Mouse (Mus musculus) lung, embryonic 14.5 days (tissue): ENCODE results near the gene Otop1. TPM values are rescaled to one million over a fixed set of nuclear protein-coding genes. Genes with fewer than 3 reads are reported as not detected.
A peak's percentile ranks its signal among the peaks of the same experiment; 100 is the strongest.

Experiments
- ATAC-seq: fragments of 200-750 bp; cut with Nextera tagmentation; 2 replicates; pipeline ENCODE4 v1.8.0; 2017; ENCODE audit warnings: mild to moderate bottlenecking, moderate TSS enrichment, moderate library complexity; ENCODE audit not compliant: insufficient read depth
- DNase-seq: peaks from one replicate; pipeline ENCODE4 v3.0.0-alpha.2; 2015
- H3K27ac ChIP-seq: fragments of 300-500 bp; sonication (generic); 2 replicates; pipeline ENCODE4 v1.5.1; 2014; ENCODE audit warnings: low read depth, mild to moderate bottlenecking, moderate library complexity
- H3K27me3 ChIP-seq: fragments of 300-500 bp; sonication (generic); 2 replicates; pipeline ENCODE4 v1.6.1; 2014; ENCODE audit warnings: low read length, control low read depth; ENCODE audit not compliant: insufficient read depth
- H3K36me3 ChIP-seq: fragments of 300-500 bp; sonication (generic); 2 replicates; pipeline ENCODE4 v1.6.1; 2014; ENCODE audit warnings: control low read depth; ENCODE audit not compliant: insufficient read depth
- H3K4me1 ChIP-seq: fragments of 300-500 bp; sonication (generic); 2 replicates; pipeline ENCODE4 v1.6.1; 2014; ENCODE audit warnings: antibody characterized with exemption, control low read depth; ENCODE audit not compliant: insufficient read depth
- H3K4me2 ChIP-seq: fragments of 300-500 bp; sonication (generic); 2 replicates; pipeline ENCODE4 v1.6.1; 2014; ENCODE audit warnings: mild to moderate bottlenecking
- H3K4me3 ChIP-seq: fragments of 300-500 bp; sonication (generic); 2 replicates; pipeline ENCODE4 v1.5.1; 2014; ENCODE audit warnings: low read depth, low read length
- H3K9ac ChIP-seq: fragments of 300-500 bp; sonication (generic); 2 replicates; pipeline ENCODE4 v1.6.1; 2014
- H3K9me3 ChIP-seq: fragments of 300-500 bp; sonication (generic); 2 replicates; pipeline ENCODE4 v1.6.1; 2016; ENCODE audit warnings: low read depth, low read length, control low read depth
- CTCF ChIP-seq: IDR thresholded peaks from 2 replicates; pipeline ENCODE4 v1.5.1; 2016; ENCODE audit warnings: antibody characterized with exemption, low read depth
- WGBS: fragments of 180-500 bp; shearing (Covaris S2); extraction: QIAGEN DNeasy Blood & Tissue Kit; methylation state at CpG from one replicate; pipeline ENCODE4 v1.1.7; 2014; 5-methylcytosine and 5-hydroxymethylcytosine counted together
- polyA plus RNA-seq: library from polyadenylated mRNA; unstranded; fragments of >200 nt; fragmentation: Nextera tagmentation; extraction: Ambion mirVana; gene quantifications from 2 replicates; pipeline ENCODE4 v1.2.1, GENCODE M21; 2014

Gene Otop1
- polyA plus RNA-seq, result 0.08 TPM in 1 of 2 replicates, not detected in the other

- Histone ChIP-seq H3K9me3 (no peaks in the 10 kb centered on the region), H3K27ac (no peak within 1 kb of the TSS), H3K4me3 (no peak within 1 kb of the TSS), H3K4me2 (no peak within 1 kb of the TSS), H3K9ac (no peak within 1 kb of the TSS), H3K27me3 (peaks cover 46% of the 10 kb centered on the region), H3K36me3 (0 out of 2 replicates have a peak, but pooled peaks cover 9% of the 10 kb centered on the region), H3K4me1 (no peaks in the 10 kb centered on the region)
- no peak for ATAC-seq
- no peak for TF ChIP-seq CTCF
- DNase-seq, result no peak
- WGBS, result 9% methylated on average over 4 of the region's 4 CpGs
Measured at GRCm38 (mm10) chr5:38275771-38276170, at the start of gene Otop1. Gene Otop1 (plus strand): TSS chr5:38275972.

GRCm38 (mm10) chr5:38235422-38235821, 40.4 kb upstream of the Otop1 start:
- peak; percentile 73 for TF ChIP-seq CTCF
- 69% methylated on average over 4 of the region's 4 CpGs for WGBS
- DNase-seq, result peak; percentile 52

DNA sequence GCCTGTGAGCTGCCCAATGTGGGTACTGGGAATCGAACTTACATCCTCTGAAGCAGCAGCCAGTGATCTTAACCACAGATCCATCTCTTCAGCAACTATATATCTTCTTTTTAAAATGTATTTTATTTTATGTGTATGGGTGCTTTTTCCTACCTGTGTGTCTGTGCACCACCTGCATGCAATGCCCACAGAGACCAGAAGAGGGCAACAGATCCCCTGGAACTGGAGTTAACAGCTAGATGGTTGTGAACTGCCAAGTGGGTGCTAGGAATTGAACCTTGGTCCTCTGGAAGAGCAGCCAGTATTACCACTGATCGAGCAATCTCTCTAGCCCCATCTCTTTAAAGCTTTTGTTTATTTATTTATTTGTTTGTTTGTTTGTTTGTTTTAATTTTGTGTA, 39.1 kb upstream of the Otop1 start:
- WGBS, result 94% methylated on average over 2 of the region's 2 CpGs
- DNase-seq (no peak), ATAC-seq (no peak)
- Histone ChIP-seq H3K27ac (no peak overlapping the region), H3K9ac (no peak overlapping the region), H3K9me3 (no peaks in the 10 kb centered on the region), H3K36me3 (peaks cover 39% of the 10 kb centered on the region), H3K27me3 (no peaks in the 10 kb centered on the region), H3K4me1 (no peaks in the 10 kb centered on the region), H3K4me3 (no peak overlapping the region), H3K4me2 (no peak overlapping the region)
- peak; percentile 23; the same call in 1 of the 2 replicates for TF ChIP-seq CTCF

More at GRCm38 (mm10) chr5:38235422-38235821, 40.4 kb upstream of the Otop1 start:
- Histone ChIP-seq H3K4me3 (no peak overlapping the region), H3K27me3 (no peaks in the 10 kb centered on the region), H3K9ac (no peak overlapping the region), H3K4me1 (no peaks in the 10 kb centered on the region), H3K9me3 (no peaks in the 10 kb centered on the region), H3K4me2 (no peak overlapping the region), H3K27ac (no peak overlapping the region), H3K36me3 (peaks cover 50% of the 10 kb centered on the region)
- ATAC-seq, result no peak

DNA sequence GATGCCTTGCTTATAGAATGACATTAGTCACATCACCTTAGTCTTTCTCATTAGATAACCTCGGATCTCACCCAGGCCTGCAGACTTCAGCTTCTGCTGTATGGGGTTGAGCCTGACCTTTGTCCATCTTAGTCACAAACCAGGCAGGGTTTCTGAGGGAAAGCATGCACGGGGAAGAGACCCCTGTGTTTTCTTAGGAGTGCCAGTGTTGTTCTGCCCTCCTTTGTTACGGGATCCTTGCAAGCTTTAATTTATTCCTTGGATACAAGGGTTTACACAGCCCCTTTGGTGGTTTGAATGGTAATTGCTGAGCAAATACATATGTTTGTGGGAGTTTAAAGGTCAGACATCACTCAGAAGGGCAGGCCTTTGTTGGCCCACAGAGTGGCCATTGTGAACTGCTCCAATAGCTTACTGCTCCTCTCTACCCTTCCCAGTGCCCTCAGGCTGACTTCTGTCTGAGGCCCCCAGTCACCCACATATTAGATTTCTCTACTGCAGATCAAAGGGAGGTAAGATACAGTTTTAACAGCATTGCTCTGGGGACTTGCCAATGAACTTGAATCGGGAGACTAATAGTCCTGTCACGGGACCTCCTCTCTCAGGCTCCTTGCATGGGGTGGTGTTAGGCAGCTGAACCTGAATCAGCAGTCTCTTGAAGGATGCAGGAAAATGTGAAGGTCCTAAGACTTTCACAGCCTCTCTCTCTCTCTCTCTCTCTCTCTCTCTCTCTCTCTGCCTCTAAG, 34.9 kb upstream of the Otop1 start:
- ATAC-seq, result no peak

GRCm38 (mm10) chr5:38241473-38241834, 34.3 kb upstream of the Otop1 start:
- DNase-seq (no peak), ATAC-seq (no peak)
- no peak overlapping the region for H3K4me2 ChIP-seq
- no peak overlapping the region for H3K4me3 ChIP-seq
- H3K36me3 ChIP-seq, result no peaks in the 10 kb centered on the region
- no peak overlapping the region for H3K9ac ChIP-seq
- WGBS, result 80% methylated on average over 3 of the region's 3 CpGs
- no peaks in the 10 kb centered on the region for H3K4me1 ChIP-seq
- H3K9me3 ChIP-seq, result no peaks in the 10 kb centered on the region
- H3K27me3 ChIP-seq, result no peaks in the 10 kb centered on the region
- no peak overlapping the region for H3K27ac ChIP-seq
- TF ChIP-seq CTCF, result no peak

More for the DNA sequence above, 34.9 kb upstream of the Otop1 start:
- Histone ChIP-seq H3K9me3 (no peaks in the 10 kb centered on the region), H3K9ac (no peak overlapping the region), H3K36me3 (0 out of 2 replicates have a peak, but pooled peaks cover 4% of the 10 kb centered on the region), H3K27me3 (no peaks in the 10 kb centered on the region), H3K4me3 (no peak overlapping the region), H3K4me1 (no peaks in the 10 kb centered on the region), H3K27ac (no peak overlapping the region), H3K4me2 (no peak overlapping the region)
- 53% methylated on average over 5 of the region's 5 CpGs for WGBS
- no peak for DNase-seq
- TF ChIP-seq CTCF, result no peak

GRCm38 (mm10) chr5:38241966-38242365, 33.8 kb upstream of the Otop1 start:
- Histone ChIP-seq H3K4me3 (no peak overlapping the region), H3K27ac (no peak overlapping the region), H3K27me3 (no peaks in the 10 kb centered on the region), H3K36me3 (no peaks in the 10 kb centered on the region), H3K9ac (no peak overlapping the region), H3K4me2 (no peak overlapping the region), H3K4me1 (no peaks in the 10 kb centered on the region), H3K9me3 (no peaks in the 10 kb centered on the region)
- no peak for TF ChIP-seq CTCF
- WGBS, result 83% methylated on average over 6 of the region's 6 CpGs
- DNase-seq, result no peak
- no peak for ATAC-seq

DNA sequence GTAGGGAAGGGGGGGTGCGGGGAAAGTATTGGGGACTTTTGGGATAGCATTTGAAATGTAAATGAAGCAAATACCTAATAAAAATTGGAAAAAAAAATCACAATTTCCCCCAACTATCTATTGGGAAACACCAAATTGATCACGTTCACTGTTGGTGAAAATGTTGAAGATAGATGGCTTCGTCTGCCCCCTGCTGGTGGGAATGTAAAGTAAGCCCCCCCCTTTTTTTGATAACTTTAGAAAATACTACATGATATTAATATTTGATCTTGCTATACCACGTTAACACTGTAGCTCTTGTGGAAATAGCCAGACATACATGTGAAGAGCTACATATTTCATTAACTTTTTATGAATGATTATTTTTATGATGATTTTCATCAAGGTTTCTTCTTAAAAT, 20.6 kb upstream of the Otop1 start:
- Histone ChIP-seq H3K4me2 (no peak overlapping the region), H3K27ac (no peak overlapping the region), H3K4me3 (no peak overlapping the region), H3K36me3 (no peaks in the 10 kb centered on the region), H3K9ac (no peak overlapping the region), H3K27me3 (no peaks in the 10 kb centered on the region), H3K4me1 (no peaks in the 10 kb centered on the region), H3K9me3 (no peaks in the 10 kb centered on the region)
- no peak for ATAC-seq
- 36% methylated on average over 4 of the region's 4 CpGs for WGBS
- DNase-seq, result peak; percentile 22
- TF ChIP-seq CTCF, result peak; percentile 53
